Mouse (Mus musculus) small intestine, adult 2 months (tissue): ENCODE data around the gene Naaladl2.

Source experiments
- CTCF ChIP-seq: fragments of 200-500 bp; IDR thresholded peaks from 2 replicates; pipeline ENCODE4 v1.5.1; 2012; ENCODE audit warnings: low read depth, mild to moderate bottlenecking, control low read depth, inconsistent platforms, low read length, moderate library complexity, mixed read lengths; ENCODE audit not compliant: insufficient replicate concordance, insufficient read length; ENCODE audit errors: extremely low read depth
- POLR2A ChIP-seq: fragments of 200-500 bp; IDR thresholded peaks from 2 replicates; pipeline ENCODE4 v1.6.1; 2012; ENCODE audit warnings: low read depth, mild to moderate bottlenecking, control low read depth, inconsistent platforms, low read length, moderate library complexity

DNA sequence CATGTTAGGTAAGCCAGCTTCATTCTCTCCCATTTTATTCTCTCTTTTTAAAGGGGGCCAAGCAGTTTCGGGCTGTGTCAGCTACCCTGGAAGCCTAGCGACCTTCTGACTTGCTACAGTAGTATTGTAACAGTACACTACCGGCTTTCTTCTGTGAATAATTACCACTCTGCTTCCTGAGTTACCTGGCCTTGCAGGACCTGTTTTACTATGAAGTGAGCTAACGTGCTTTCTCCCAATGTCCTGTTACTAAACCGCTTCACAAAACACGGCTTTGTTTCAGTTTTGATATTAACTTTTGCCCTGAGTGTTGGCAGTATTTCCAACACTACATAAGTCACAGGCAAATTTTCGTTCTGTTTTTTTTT, 360.6 kb downstream of the Naaladl2 start:
- no peak for TF ChIP-seq POLR2A
- no peak for TF ChIP-seq CTCF
